Mouse (Mus musculus): ENCODE results near the gene Gprc5b. TPM values are rescaled to one million over a fixed set of nuclear protein-coding genes. Genes with fewer than 3 reads are reported as not detected.
A peak's percentile ranks its signal among the peaks of the same experiment; 100 is the strongest.

Gene Gprc5b
- polyA plus RNA-seq, 1 experiment from 2014 or later, result 8.0 TPM

DNA sequence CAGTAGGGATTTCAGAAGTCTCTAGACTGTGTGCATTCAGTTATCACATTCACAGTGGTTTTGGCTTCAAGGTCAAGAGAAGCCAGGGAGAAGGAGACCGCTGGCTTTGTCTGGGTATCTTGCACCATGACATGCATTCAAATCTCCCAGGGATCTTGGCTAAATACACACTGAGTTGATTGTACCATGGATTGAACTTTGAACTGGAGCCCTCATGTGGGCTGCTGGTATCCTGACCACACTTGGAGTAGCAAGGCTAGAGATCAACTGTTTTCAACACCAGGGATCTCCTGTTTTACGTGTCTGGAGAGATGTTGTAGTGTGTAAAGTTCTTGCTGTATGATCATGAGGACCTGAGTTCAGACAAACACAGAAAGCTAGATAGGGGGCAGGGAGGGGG, 4.8 kb upstream of the Gprc5b start:
- Histone ChIP-seq H3K27ac (no peak overlapping the region), H3K9me3 (no peaks in the 10 kb centered on the region), H3K4me3 (no peak overlapping the region), H3K36me3 (no peaks in the 10 kb centered on the region), H3K9ac (0 out of 2 replicates have a peak overlapping the region, but pooled peaks have one; percentile 19), H3K27me3 (no peaks in the 10 kb centered on the region), H3K4me1 (peaks cover 7% of the 10 kb centered on the region), H3K4me2 (replicated peaks) (no peak overlapping the region)
- 84% methylated on average over 2 of the region's 2 CpGs for WGBS
- ATAC-seq (ENCODE audit: low FRiP score, low read depth), result no peak

DNA sequence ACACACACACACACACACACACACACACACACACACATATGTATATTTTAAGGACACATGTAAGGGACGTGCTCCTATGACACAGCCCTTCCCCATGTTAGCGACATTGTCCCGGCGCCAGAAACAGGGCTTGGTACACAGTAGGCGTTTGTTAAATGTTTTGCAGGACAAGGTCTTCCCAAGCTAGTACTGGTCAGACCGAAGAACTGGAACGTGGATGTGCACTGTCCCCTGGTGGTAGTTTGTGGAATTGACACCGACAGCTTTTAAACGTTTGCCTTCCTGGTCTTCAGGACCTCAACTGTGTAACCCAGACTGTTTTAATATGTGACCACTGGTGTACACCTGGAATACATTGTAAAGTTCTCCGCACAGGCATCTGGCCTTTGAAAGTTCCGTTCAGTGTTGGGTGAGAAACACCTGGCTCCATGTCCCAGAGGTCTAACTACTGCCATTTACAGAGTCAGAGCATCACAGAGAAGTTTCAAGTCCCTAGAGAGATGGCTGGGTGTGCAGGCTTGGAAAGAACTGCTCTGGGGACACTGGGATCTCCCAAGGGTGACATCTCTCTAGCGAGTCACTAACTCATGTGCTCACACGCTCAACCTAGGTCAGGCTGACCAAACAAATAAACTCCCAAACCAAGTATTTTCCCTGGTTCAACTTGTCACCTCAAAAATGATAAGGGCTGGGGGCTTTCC, 1.3 kb upstream of the Gprc5b start:
- peak overlapping the region; percentile 67 for H3K4me3 ChIP-seq
- H3K9me3 ChIP-seq, result no peaks in the 10 kb centered on the region
- H3K27ac ChIP-seq, result no peak overlapping the region
- no peaks in the 10 kb centered on the region for H3K36me3 ChIP-seq
- peak; percentile 35 for ATAC-seq (ENCODE audit: low FRiP score, low read depth)
- WGBS, result 6% methylated on average over 13 of the region's 13 CpGs
- H3K9ac ChIP-seq, result no peak overlapping the region
- peak overlapping the region; percentile 94 for H3K4me2 ChIP-seq (replicated peaks)
- H3K27me3 ChIP-seq, result no peaks in the 10 kb centered on the region
- H3K4me1 ChIP-seq, result peaks cover 36% of the 10 kb centered on the region

DNA sequence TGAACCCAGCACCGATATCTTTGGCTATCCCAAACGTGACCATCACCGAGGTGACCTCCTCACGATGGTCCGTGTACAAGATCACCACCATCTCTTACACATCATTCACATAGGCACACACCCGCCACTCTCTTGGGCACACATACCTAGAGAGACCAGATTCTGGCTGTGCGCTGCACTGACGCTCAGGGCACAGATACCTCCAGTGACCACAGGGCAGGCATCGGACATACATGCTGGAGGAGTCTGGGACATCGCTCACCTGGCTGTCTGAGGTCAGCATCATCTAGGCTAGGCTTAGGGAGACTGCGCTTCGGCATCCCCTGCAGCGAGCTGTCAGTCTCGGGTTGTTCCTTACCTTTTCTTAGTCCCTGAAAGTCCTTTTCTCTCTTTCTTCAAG, 660 bp upstream of the Gprc5b start:
- Histone ChIP-seq H3K36me3 (no peaks in the 10 kb centered on the region), H3K4me3 (peak overlapping the region; percentile 67), H3K27me3 (no peaks in the 10 kb centered on the region), H3K27ac (no peak overlapping the region), H3K4me1 (peaks cover 37% of the 10 kb centered on the region), H3K4me2 (replicated peaks) (peak overlapping the region; percentile 94), H3K9ac (peak overlapping the region; percentile 13; the same call in 1 of the 2 replicates), H3K9me3 (no peaks in the 10 kb centered on the region)
- 8% methylated on average over 14 of the region's 14 CpGs for WGBS
- ATAC-seq (ENCODE audit: low FRiP score, low read depth), result no peak

DNA sequence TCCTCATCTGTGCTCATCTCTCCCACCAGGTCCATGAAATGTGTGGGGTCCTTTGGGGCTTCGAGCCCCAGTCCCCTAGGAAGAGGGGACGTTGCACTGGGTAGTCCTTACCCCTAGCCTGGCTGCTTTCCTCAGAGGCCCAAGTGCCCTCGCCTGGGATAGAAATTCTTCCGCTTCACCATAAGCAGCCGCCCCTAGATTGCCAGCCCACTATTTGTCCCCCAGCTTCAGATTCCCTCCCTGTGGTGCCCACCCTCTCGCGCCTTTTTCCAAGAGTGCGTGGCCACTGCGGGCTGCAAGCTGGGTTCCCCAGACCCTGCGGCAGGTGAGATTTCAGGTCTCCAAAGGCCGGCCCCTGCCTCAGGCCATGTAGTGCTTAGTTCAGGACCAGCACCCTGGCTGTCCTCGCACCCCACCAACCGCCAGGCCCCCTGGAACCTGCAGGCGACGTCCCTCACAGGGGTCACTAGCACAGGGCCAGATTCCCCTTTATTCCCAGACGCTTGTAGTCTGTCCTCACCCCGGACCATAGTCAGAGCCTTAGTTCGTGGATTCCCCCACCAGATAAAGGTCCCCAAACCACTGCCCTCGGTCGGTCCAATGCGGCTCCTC, 674 bp downstream of the Gprc5b start:
- Histone ChIP-seq H3K4me2 (replicated peaks) (peak overlapping the region; percentile 94), H3K36me3 (no peaks in the 10 kb centered on the region), H3K4me1 (peaks cover 37% of the 10 kb centered on the region), H3K27me3 (no peaks in the 10 kb centered on the region), H3K9me3 (no peaks in the 10 kb centered on the region), H3K4me3 (peak overlapping the region; percentile 67), H3K27ac (0 out of 2 replicates have a peak overlapping the region, but pooled peaks have one; percentile 15), H3K9ac (peak overlapping the region; percentile 79)
- ATAC-seq (ENCODE audit: low FRiP score, low read depth), result peak; percentile 17
- under 1% methylated on average over 21 of the region's 21 CpGs for WGBS

DNA sequence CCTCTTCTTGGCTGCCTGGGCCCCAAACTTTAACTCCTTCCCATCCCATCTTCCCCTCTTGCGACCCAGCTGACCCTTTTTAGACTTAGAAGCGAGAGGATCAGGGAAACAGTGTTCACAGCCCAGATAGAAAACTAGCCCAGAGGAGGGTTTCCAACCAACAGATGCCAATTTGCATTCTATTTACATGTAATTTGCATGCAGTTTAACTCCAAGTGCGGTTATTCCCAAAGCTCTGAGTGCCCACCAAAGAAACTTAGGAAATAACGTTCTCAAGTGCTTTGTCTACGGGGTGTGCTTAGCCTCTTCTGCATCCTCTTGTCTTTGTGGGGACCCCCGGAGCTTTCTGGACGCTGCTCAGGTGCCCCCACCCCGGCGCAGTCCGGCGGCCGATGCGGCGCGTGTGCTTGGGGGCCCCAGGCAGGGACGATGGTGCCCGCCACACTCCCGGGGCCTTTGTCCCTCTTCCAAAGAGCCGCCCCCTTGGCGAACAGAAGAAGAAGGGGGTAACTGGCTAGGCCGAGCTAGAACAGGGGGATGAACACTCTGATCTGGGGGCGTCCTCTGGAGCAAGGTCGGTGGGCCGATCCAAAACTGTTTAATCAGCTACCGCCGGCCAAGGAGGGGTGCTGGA, 1.3 kb downstream of the Gprc5b start:
- Histone ChIP-seq H3K27me3 (no peaks in the 10 kb centered on the region), H3K4me3 (peak overlapping the region; percentile 67), H3K27ac (no peak overlapping the region), H3K9me3 (no peaks in the 10 kb centered on the region), H3K36me3 (no peaks in the 10 kb centered on the region), H3K9ac (peak overlapping the region; percentile 79), H3K4me2 (replicated peaks) (peak overlapping the region; percentile 94), H3K4me1 (peaks cover 37% of the 10 kb centered on the region)
- WGBS, result under 1% methylated on average over 26 of the region's 26 CpGs
- ATAC-seq (ENCODE audit: low FRiP score, low read depth), result no peak

DNA sequence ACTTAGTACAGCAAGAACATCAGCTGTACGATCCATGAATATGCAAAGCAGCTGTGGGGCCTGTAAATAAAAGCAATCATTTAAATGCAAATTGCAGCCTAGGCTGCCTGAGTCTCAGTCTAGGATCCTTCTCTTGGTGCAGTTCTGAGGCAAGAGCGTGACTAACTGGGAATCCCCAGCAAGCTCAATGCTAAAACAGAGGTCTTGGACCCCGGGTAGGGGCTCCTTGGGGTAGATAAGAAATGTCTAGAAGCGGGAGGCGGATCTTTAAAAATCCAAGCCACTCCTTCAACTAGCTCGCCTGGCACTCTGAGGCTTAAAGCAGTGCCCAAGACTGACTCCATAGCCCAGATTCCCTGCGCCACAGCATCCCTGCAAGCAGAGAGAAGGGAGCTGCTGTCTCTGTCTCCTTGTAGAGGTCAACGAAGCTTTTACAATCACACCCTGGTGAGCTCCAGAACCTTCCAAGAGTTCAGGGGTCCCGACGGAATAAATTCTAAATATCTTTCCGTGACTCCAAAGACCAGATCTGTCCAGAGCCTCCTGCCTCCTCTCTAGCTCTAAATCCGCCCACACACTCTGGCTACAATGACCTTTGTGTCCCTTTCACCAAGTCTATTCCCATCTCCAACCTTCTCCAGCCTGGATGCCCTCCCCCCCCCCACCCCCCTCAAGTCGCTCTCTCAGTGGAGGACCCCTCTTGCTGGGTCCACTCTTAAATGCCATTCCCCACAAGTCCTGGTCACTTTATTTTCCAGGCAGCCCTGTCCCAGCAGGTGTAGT, 2.2 kb downstream of the Gprc5b start:
- no peak overlapping the region for H3K9ac ChIP-seq
- peak overlapping the region; percentile 94 for H3K4me2 ChIP-seq (replicated peaks)
- H3K4me3 ChIP-seq, result peak overlapping the region; percentile 67
- H3K36me3 ChIP-seq, result no peaks in the 10 kb centered on the region
- no peak overlapping the region for H3K27ac ChIP-seq
- H3K4me1 ChIP-seq, result peaks cover 37% of the 10 kb centered on the region
- no peaks in the 10 kb centered on the region for H3K27me3 ChIP-seq
- H3K9me3 ChIP-seq, result no peaks in the 10 kb centered on the region
- no peak for ATAC-seq (ENCODE audit: low FRiP score, low read depth)
- 49% methylated on average over 13 of the region's 13 CpGs for WGBS

DNA sequence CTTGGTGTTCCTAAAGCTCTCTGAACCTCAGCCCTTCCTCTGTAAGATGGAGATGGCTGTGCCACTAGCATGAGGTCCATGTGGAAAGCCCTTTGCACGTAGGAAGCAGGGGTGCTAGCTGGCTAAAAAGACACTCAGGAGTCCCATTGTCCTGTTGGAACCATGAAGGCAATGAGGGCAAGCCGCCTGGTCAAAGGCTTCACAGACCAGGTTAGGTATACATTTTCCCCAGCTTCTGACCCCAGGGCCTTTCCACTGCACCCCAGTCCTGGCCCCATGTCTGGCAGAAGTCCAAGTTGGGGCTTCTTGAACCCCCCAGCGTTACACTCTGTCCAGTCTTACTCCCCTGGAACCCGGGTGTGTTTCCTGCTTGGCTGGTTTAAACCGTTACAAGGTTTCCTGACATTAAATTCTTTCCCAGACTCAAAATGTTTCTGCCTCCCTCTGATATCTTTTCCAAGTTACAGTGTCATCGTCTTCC, 2.9 kb downstream of the Gprc5b start:
- Histone ChIP-seq H3K4me2 (replicated peaks) (peak overlapping the region; percentile 94; the same call in 1 of the 2 replicates), H3K4me1 (peaks cover 37% of the 10 kb centered on the region), H3K36me3 (no peaks in the 10 kb centered on the region), H3K27me3 (no peaks in the 10 kb centered on the region), H3K4me3 (no peak overlapping the region; the same call in 1 of the 2 replicates), H3K9ac (no peak overlapping the region), H3K9me3 (no peaks in the 10 kb centered on the region), H3K27ac (no peak overlapping the region)
- WGBS, result 39% methylated on average over 6 of the region's 6 CpGs
- ATAC-seq (ENCODE audit: low FRiP score, low read depth), result no peak

DNA sequence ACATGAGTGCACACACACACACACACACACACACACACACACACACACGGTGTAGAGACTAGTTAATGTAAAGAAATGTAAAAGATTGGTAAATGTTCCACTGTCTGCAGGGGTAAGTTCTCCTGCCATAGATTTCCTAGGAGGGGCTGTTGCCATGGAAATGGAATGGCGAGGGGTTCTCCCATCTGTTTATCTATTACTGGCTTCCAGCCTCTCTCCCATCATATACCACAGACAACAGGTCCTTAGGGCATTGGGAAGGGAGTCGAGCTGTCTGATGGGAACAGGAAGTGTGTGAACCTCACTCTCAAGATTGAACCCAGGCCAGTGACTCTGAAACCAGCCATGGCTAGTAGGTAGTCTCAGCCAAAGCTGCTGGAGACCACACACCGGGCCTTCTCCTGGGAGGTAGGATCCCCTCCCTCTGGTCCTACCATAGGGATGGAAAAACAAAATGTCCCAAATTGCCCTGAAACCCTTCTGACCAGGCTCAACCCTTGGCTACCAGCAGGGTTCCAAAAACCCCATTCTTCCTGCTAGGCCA, 3.6 kb downstream of the Gprc5b start:
- no peak overlapping the region for H3K4me3 ChIP-seq
- no peak overlapping the region for H3K27ac ChIP-seq
- no peaks in the 10 kb centered on the region for H3K27me3 ChIP-seq
- H3K36me3 ChIP-seq, result no peaks in the 10 kb centered on the region
- 63% methylated on average over 4 of the region's 4 CpGs for WGBS
- H3K4me1 ChIP-seq, result peaks cover 37% of the 10 kb centered on the region
- no peak overlapping the region for H3K4me2 ChIP-seq (replicated peaks)
- ATAC-seq (ENCODE audit: low FRiP score, low read depth), result no peak
- H3K9ac ChIP-seq, result no peak overlapping the region
- H3K9me3 ChIP-seq, result no peaks in the 10 kb centered on the region

DNA sequence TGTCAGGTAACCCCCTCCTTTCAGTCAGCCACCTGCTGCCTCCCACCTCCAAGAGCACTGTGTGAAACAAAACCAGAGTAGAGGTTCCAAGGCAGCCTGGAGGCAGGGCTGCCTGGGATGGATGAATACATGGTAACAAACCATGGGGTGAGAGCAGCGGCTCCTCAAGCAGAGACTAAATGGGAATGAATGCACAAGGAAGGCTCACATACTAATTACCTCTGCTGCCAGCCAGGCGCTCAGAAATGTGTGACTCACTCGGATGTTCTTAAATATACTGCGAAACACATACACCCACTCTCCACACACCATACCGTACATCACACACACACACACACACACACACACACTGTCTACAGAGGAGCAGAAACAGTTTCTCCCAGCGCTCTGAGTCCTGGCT, 4.7 kb downstream of the Gprc5b start:
- no peak overlapping the region for H3K4me2 ChIP-seq (replicated peaks)
- WGBS, result 79% methylated on average over 6 of the region's 6 CpGs
- no peak overlapping the region for H3K9ac ChIP-seq
- ATAC-seq (ENCODE audit: low FRiP score, low read depth), result no peak
- H3K27me3 ChIP-seq, result no peaks in the 10 kb centered on the region
- H3K36me3 ChIP-seq, result no peaks in the 10 kb centered on the region
- H3K4me1 ChIP-seq, result peaks cover 30% of the 10 kb centered on the region
- no peaks in the 10 kb centered on the region for H3K9me3 ChIP-seq
- H3K27ac ChIP-seq, result no peak overlapping the region
- no peak overlapping the region for H3K4me3 ChIP-seq

DNA sequence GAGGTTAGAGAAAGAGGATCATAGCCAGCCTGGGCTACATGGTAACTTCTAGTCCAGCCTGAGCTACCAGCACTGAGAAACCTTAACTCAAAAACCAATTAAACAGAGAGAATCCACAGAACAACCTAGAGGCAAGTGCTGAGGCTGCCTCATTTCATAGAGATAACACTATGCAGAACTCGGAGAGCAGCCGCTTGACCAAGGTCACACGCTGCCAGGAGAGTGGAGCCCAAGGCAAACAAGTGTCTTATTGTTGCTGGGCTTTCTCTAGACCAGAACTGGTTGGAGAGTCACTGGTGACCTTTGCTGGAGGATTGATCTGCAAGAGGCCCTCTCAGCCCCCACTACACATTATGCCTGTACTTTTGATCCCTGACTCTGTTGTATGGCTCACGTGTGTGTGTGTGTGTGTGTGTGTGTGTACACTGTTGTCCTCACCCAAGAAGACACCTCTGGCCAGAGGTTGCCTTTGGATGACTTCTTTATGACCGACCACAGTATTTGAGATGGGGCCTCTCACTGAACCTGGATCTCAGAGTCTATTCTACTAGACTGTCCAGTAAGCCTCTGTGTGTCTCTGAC, 5.6 kb downstream of the Gprc5b start:
- H3K4me2 ChIP-seq (replicated peaks), result no peak overlapping the region
- no peaks in the 10 kb centered on the region; the same call in 1 of the 2 replicates for H3K36me3 ChIP-seq
- H3K4me3 ChIP-seq, result no peak overlapping the region
- no peak overlapping the region for H3K27ac ChIP-seq
- H3K4me1 ChIP-seq, result peaks cover 29% of the 10 kb centered on the region
- no peaks in the 10 kb centered on the region for H3K27me3 ChIP-seq
- H3K9ac ChIP-seq, result no peak overlapping the region
- H3K9me3 ChIP-seq, result no peaks in the 10 kb centered on the region
- 90% methylated on average over 5 of the region's 5 CpGs for WGBS
- no peak for ATAC-seq (ENCODE audit: low FRiP score, low read depth)

DNA sequence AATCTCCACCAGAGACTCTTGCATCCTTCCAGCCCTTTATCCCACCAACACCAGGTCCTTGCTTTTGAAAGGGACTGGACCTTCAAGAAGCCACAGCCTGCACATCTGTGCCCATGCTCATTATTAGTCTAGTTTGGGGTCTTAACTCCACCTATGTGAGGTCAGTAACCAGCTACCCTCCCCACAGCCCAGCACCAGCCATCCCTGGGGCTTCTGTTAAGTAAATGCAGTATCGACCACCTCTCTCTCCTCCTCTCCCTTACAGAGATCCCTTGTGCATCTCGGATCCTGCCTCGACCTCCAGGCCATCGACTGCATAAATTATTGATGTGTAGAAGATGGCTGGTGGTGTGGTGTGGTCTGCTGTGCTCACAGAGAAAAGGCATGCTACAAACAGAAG, 8.6 kb downstream of the Gprc5b start:
- no peak for ATAC-seq (ENCODE audit: low FRiP score, low read depth)
- no peaks in the 10 kb centered on the region for H3K27me3 ChIP-seq
- H3K27ac ChIP-seq, result no peak overlapping the region
- no peak overlapping the region for H3K4me3 ChIP-seq
- H3K4me2 ChIP-seq (replicated peaks), result no peak overlapping the region
- no peaks in the 10 kb centered on the region for H3K9me3 ChIP-seq
- 0 out of 2 replicates have a peak, but pooled peaks cover 1% of the 10 kb centered on the region for H3K4me1 ChIP-seq
- 90% methylated on average over 4 of the region's 4 CpGs for WGBS
- H3K36me3 ChIP-seq, result peaks cover 28% of the 10 kb centered on the region
- H3K9ac ChIP-seq, result no peak overlapping the region

Measured in limb, embryonic 13.5 days (tissue).